Mouse (Mus musculus) thymus, postnatal 36 days (tissue): ENCODE results near the gene Dyrk3.

Experiments
- DNase-seq, 2 experiments: peaks; one replicate each; pipeline ENCODE4 v3.0.0; 2022; ENCODE audit warnings: mixed read lengths in 2 of 2

Dyrk3 gene

GRCm38 (mm10) chr1:131079762-131080161 lies 58.4 kb downstream of the Dyrk3 start:
- DNase-seq: peak; percentile 34 to 41

GRCm38 (mm10) chr1:131078761-131079330 lies 59.3 kb downstream of the Dyrk3 start:
- DNase-seq: no peak
